Mouse (Mus musculus) CH12.LX (cell line): ENCODE results near the gene Acad12. TPM values are rescaled to one million over a fixed set of nuclear protein-coding genes. Genes with fewer than 3 reads are reported as not detected.

Source experiments
- DNase-seq: peaks from one replicate; pipeline ENCODE4 v3.0.0-alpha.2; 2013; ENCODE audit errors: extremely low read depth
- H3K27ac ChIP-seq: 2 replicates; pipeline ENCODE4 v1.5.1; 2012; ENCODE audit warnings: low read depth, mild to moderate bottlenecking, control low read depth, moderate library complexity; ENCODE audit not compliant: insufficient read depth
- H3K27me3 ChIP-seq: replicated peaks from 2 replicates; pipeline ENCODE3; 2012; ENCODE audit warnings: inconsistent platforms
- H3K36me3 ChIP-seq, 2 experiments: replicated peaks in 1 of 2; 2 replicates each; pipeline versions ENCODE3 to v1.6.1; 2012; ENCODE audit warnings: inconsistent platforms in 1 of 2, low read length in 1 of 2, mild to moderate bottlenecking in 1 of 2, mixed read lengths in 1 of 2, moderate library complexity in 1 of 2; ENCODE audit not compliant: control insufficient read depth in 1 of 2, insufficient read depth in 1 of 2
- H3K4me1 ChIP-seq, 2 experiments: 2 replicates each; pipeline ENCODE4 v1.6.1; 2012; ENCODE audit warnings: inconsistent platforms in 1 of 2, moderate library complexity in 1 of 2; ENCODE audit not compliant: insufficient read depth in 2 of 2, control insufficient read depth in 1 of 2
- H3K4me2 ChIP-seq: 2 replicates; pipeline ENCODE4 v1.6.1; 2012; ENCODE audit warnings: low read depth, mild to moderate bottlenecking, control low read depth; ENCODE audit not compliant: poor library complexity, insufficient read depth, severe bottlenecking
- H3K4me3 ChIP-seq, 3 experiments: fragments of 150-350 bp in 1 of 3; sonication (generic) in 1 of 3; replicated peaks in 1 of 3; 2 replicates each; pipeline versions ENCODE3 to v1.5.1; 2011 to 2012; ENCODE audit warnings: low read depth in 2 of 3, low read length in 2 of 3, mild to moderate bottlenecking in 2 of 3, moderate library complexity in 2 of 3, control low read depth in 1 of 3, improper control_type of control experiment in 1 of 3, inconsistent platforms in 1 of 3, mixed read lengths in 1 of 3; ENCODE audit not compliant: poor library complexity in 1 of 3
- H3K79me2 ChIP-seq: replicated peaks from 2 replicates; pipeline ENCODE4 v1.6.1; 2012; ENCODE audit warnings: mild to moderate bottlenecking, moderate library complexity; ENCODE audit not compliant: control insufficient read depth, poor library complexity, insufficient read depth, severe bottlenecking; ENCODE audit errors: extremely low read depth
- H3K9ac ChIP-seq: 2 replicates; pipeline ENCODE4 v1.6.1; 2012; ENCODE audit warnings: low read depth, mild to moderate bottlenecking, control low read depth, moderate library complexity; ENCODE audit not compliant: insufficient read depth
- H3K9me3 ChIP-seq: replicated peaks from 2 replicates; pipeline ENCODE3; 2012; ENCODE audit warnings: low read length, inconsistent platforms, mixed read lengths
- BHLHE40 ChIP-seq: IDR thresholded peaks from 2 replicates; pipeline ENCODE4 v1.6.1; 2011; ENCODE audit warnings: mild to moderate bottlenecking, low read depth, low read length, improper control_type of control experiment
- CHD1 ChIP-seq: IDR thresholded peaks from 2 replicates; pipeline ENCODE4 v1.6.1; 2012; ENCODE audit warnings: low read depth, low read length, improper control_type of control experiment, inconsistent platforms
- CTCF ChIP-seq, 2 experiments: IDR thresholded peaks in 1 of 2; conservative IDR thresholded peaks in 1 of 2; 2 replicates each; pipeline ENCODE4 v1.5.1; 2011 to 2012; ENCODE audit warnings: low read depth in 2 of 2, low read length in 2 of 2, improper control_type of control experiment in 1 of 2, inconsistent platforms in 1 of 2, mild to moderate bottlenecking in 1 of 2, moderate library complexity in 1 of 2
- ELF1 ChIP-seq: IDR thresholded peaks from 2 replicates; pipeline ENCODE4 v1.6.1; 2014; ENCODE audit warnings: low read depth, mild to moderate bottlenecking, inconsistent platforms, low read length, improper control_type of control experiment
- EP300 ChIP-seq: IDR thresholded peaks from 2 replicates; pipeline ENCODE4 v1.6.1; 2011; ENCODE audit warnings: low read length, improper control_type of control experiment
- IRF4 ChIP-seq: IDR thresholded peaks from 2 replicates; pipeline ENCODE4 v1.6.1; 2014; ENCODE audit warnings: low read depth, mild to moderate bottlenecking, inconsistent platforms, low read length, improper control_type of control experiment
- JUN ChIP-seq: IDR thresholded peaks from 2 replicates; pipeline ENCODE4 v1.6.1; 2011; ENCODE audit warnings: low read depth, mild to moderate bottlenecking, low read length, improper control_type of control experiment, moderate library complexity; ENCODE audit not compliant: insufficient read depth
- JUND ChIP-seq: conservative IDR thresholded peaks from 2 replicates; pipeline ENCODE4 v1.6.1; 2011; ENCODE audit warnings: low read depth, low read length, improper control_type of control experiment
- RAD21 ChIP-seq: IDR thresholded peaks from 2 replicates; pipeline ENCODE4 v1.6.1; 2011; ENCODE audit warnings: low read depth, mild to moderate bottlenecking, low read length, improper control_type of control experiment, moderate library complexity
- SMC3 ChIP-seq: IDR thresholded peaks from 2 replicates; pipeline ENCODE4 v1.6.1; 2011; ENCODE audit warnings: low read depth, low read length, improper control_type of control experiment
- ZKSCAN1 ChIP-seq: IDR thresholded peaks from 2 replicates; pipeline ENCODE4 v1.6.1; 2012; ENCODE audit warnings: low read depth, inconsistent platforms, low read length, improper control_type of control experiment, borderline replicate concordance
- ZNF384 ChIP-seq: IDR thresholded peaks from 2 replicates; pipeline ENCODE4 v1.6.1; 2012; ENCODE audit warnings: low read depth, low read length, improper control_type of control experiment, inconsistent platforms
- dilution Hi-C: fragments of 300-500 bp; cut with MboI; formaldehyde crosslinking; loops from 2 replicates; pipeline ENCODE4 v1.14.3; 2020; ENCODE audit warnings: low sequenced_read_pairs; ENCODE audit not compliant: extremely low pct_unique_long_range_greater_than_20kb, extremely low pct_ligation_motif_present
- in situ Hi-C: fragments of 300-500 bp; cut with MboI; formaldehyde crosslinking; loops from 3 replicates; pipeline ENCODE4 v1.14.3; 2019; ENCODE audit warnings: low sequenced_read_pairs, low pct_ligation_motif_present, low pct_unique_long_range_greater_than_20kb, mixed read lengths
- polyA plus RNA-seq: library from polyadenylated mRNA; unstranded; fragments of >175 nt; gene quantifications from 2 replicates; pipeline ENCODE4 v1.2.1, GENCODE M21; 2012; ENCODE audit warnings: low read depth; ENCODE audit not compliant: insufficient read length
- total RNA-seq, 2 experiments: library from RNA; depleted of rRNA; stranded (reverse); fragments of 300-350 nt in 1 of 2; fragments of >200 nt in 1 of 2; gene quantifications; 2 replicates each; pipeline ENCODE4 v1.2.3; 2012 to 2014

The Acad12 gene
- total and polyA plus RNA-seq, 3 experiments, result 1.9 to 4.1 (median 2.3) TPM

DNA sequence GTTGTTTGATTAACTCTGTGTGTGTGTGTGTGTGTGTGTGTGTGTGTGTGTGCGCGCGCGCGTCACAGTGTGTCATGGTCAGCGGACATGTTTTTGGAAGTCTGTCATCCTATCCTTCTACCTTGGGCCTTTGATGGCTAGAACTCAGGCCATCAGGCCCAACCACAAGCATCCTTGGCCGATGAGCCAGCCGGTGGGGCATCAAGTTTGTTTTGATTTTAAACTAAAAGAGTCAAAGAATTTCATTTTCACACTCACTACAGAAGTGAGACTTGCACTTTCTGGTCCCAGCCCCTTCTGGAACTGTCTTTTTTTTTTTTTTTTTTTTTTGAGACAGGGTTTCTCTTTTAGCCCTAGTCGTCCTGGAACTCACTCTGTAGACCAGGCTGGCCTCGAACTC is 33.7 kb downstream of the Acad12 start:
- TF ChIP-seq ELF1, result no peak
- no peak for TF ChIP-seq JUND
- peak; percentile 85 for TF ChIP-seq ZNF384
- no peak for TF ChIP-seq BHLHE40
- H3K9me3 ChIP-seq, result no peaks in the 10 kb centered on the region
- no peak overlapping the region for H3K27ac ChIP-seq
- peaks cover 23 to 61% of the 10 kb centered on the region in 2 experiments for H3K4me1 ChIP-seq
- DNase-seq, result no peak
- dilution Hi-C loops, result no loop called here
- H3K4me3 ChIP-seq, result no peak overlapping the region
- H3K79me2 ChIP-seq, result no peaks in the 10 kb centered on the region
- in situ Hi-C loops, result loop anchor here (5.0 kb wide), 1 partner anchor 33 kb away; no protein-coding TSS in a partner anchor
- H3K36me3 ChIP-seq, result peaks cover 0 to 16% of the 10 kb centered on the region in 2 experiments
- H3K27me3 ChIP-seq, result no peaks in the 10 kb centered on the region
- no peak overlapping the region for H3K4me2 ChIP-seq
- H3K9ac ChIP-seq, result no peak overlapping the region

DNA sequence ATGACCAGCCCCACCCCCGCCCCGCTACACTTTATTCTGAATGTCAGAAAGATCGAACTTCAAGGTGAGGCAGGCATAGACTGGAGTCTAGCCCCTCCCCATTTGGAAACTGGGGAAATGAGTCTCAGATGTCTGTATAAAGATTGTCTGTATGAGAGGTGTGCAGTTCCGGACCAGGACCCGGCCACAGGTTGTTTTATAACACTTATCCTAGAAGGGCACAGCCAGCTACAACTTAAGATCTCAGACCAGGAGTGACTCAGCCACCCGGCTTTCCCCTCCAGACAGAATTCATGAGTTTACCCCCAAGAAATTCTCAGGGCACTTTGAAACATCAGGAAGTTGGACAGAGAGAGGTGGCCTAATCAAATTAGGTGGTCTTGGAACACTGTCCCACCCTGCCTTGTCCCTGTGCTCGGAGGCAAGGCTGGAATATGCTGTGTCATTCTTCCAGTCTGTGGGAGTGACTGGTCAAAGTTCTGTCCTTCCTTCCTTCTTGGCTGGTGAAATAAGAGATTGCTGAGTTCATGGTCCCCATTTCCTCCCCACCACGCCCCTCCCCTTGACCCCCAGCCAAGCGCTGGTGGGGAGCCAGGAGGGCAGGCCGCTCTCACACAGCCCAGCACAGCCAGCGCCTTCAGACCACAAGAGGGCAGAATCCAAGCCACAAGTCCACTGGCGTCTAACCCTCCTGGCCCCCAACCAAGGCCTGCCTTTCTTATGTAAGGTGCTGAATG is 34.8 kb downstream of the Acad12 start:
- TF ChIP-seq JUN (no peak), RAD21 (peak; percentile 14), ZKSCAN1 (no peak), SMC3 (peak; percentile 62), CTCF (conservative IDR thresholded peaks at IDR 0.05 in 1 of 2, IDR thresholded peaks at IDR 0.05 in 1 of 2; ENCODE audit: low read depth in 2 of 2, low read length in 2 of 2) (peak in 1 of 2 experiments; percentile 63; a peak in 2 of 4 replicates), IRF4 (0 out of 2 replicates have a peak, but pooled peaks have one; percentile 18)
- TF ChIP-seq, all 38 proteins: peak for 4
- no peak overlapping the region for H3K27ac ChIP-seq

DNA sequence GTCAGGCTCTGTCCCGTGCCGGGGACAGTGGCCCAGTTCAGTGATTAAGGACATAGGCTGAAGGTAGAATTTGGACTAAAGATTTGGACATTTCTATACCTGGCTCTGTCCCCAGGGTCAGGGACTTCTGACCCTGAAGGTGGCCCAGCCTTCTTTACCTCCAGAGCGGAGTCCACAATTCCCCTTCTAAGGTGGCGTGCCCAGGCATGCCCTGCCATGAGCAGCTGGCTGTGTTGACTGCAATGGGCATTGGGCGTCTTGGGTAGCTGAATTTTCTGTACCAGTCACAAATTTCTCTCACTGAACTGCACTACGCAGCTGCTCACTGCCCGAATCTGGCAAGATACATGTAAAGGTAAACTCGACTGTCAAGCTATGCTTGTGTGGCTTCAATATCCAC is 36.8 kb downstream of the Acad12 start:
- in situ Hi-C loops (no loop called here), dilution Hi-C loops (no loop called here)
- H3K9me3 ChIP-seq, result no peaks in the 10 kb centered on the region
- TF ChIP-seq BHLHE40, result no peak
- peak; percentile 11; the same call in 1 of the 2 replicates for TF ChIP-seq EP300
- TF ChIP-seq CHD1, result peak; percentile 70; the same call in 1 of the 2 replicates
- peaks cover 23 to 53% of the 10 kb centered on the region in 2 experiments for H3K4me1 ChIP-seq
- no peak overlapping the region for H3K4me3 ChIP-seq
- H3K9ac ChIP-seq, result no peak overlapping the region
- no peaks in the 10 kb centered on the region for H3K79me2 ChIP-seq
- DNase-seq, result no peak
- no peaks in the 10 kb centered on the region for H3K27me3 ChIP-seq
- peaks cover 8 to 36% of the 10 kb centered on the region in 2 experiments for H3K36me3 ChIP-seq
- H3K4me2 ChIP-seq, result no peak overlapping the region
- no peak overlapping the region for H3K27ac ChIP-seq

More for the DNA sequence above, 34.8 kb downstream of the Acad12 start:
- Histone ChIP-seq H3K36me3 (peaks cover 8 to 24% of the 10 kb centered on the region in 2 experiments), H3K4me1 (peaks cover 23 to 61% of the 10 kb centered on the region in 2 experiments), H3K4me3 (no peak overlapping the region), H3K27me3 (no peaks in the 10 kb centered on the region), H3K9ac (no peak overlapping the region), H3K4me2 (no peak overlapping the region), H3K79me2 (no peaks in the 10 kb centered on the region), H3K9me3 (no peaks in the 10 kb centered on the region)
- in situ Hi-C loops, result no loop called here
- dilution Hi-C loops, result no loop called here
- peak; percentile 38 for DNase-seq
